Mouse (Mus musculus): ENCODE measurements at regions not wholly inside any gene's neighbourhood (a gene's known extent, or its start where the extent isn't known, plus 50 kb on each side); places are given as distances from the start of the nearest gene placed in this dataset.

GRCm38 (mm10) chr2:50568777-50569501 lies 272.3 kb upstream of the Mmadhc start:
- H3K9ac ChIP-seq (ENCODE audit: insufficient read depth, low read depth, low read length, poor library complexity, severe bottlenecking), result no peak overlapping the region
- no peak overlapping the region for H3K27ac ChIP-seq (ENCODE audit: insufficient read depth, low read depth, low read length, poor library complexity, severe bottlenecking)
- no peaks in the 10 kb centered on the region for H3K36me3 ChIP-seq (ENCODE audit: control insufficient read depth, insufficient read depth, low read length, poor library complexity, severe bottlenecking)
- no peak for DNase-seq (ENCODE audit: low read depth, low spot score)
- no peak overlapping the region for H3K4me3 ChIP-seq (ENCODE audit: insufficient read depth in 1 of 2, low read depth in 1 of 2, low read length in 2 of 2, poor library complexity in 1 of 2, severe bottlenecking in 1 of 2)
- no peak for TF ChIP-seq MAFK (IDR thresholded peaks at IDR 0.05; ENCODE audit: insufficient read depth, low read depth, low read length)
- TF ChIP-seq ZNF384 (IDR thresholded peaks at IDR 0.05; ENCODE audit: low read depth, low read length), result no peak
- no peak for TF ChIP-seq CHD2 (IDR thresholded peaks at IDR 0.05; ENCODE audit: low read depth, low read length)
- TF ChIP-seq ZC3H11A (IDR thresholded peaks at IDR 0.05; ENCODE audit: borderline replicate concordance, low read depth, low read length), result no peak
- no peak for TF ChIP-seq HCFC1 (IDR thresholded peaks at IDR 0.05; ENCODE audit: borderline replicate concordance, insufficient read depth, low read length)
- no peaks in the 10 kb centered on the region for H3K4me1 ChIP-seq (ENCODE audit: control insufficient read depth in 2 of 2, insufficient read depth in 2 of 2, low read length in 2 of 2, poor library complexity in 1 of 2)
- no peaks in the 10 kb centered on the region for H3K9me3 ChIP-seq (ENCODE audit: control insufficient read depth, insufficient read depth, low read depth, low read length)
- in situ Hi-C loops (cut with MboI; ENCODE audit: low sequenced_read_pairs in 2 of 2, unreplicated experiment in 2 of 2), result no loop called here

- Histone ChIP-seq H3K36me3 (ENCODE audit: control insufficient read depth, insufficient read depth, low read length, poor library complexity, severe bottlenecking) (no peaks in the 10 kb centered on the region), H3K9me3 (ENCODE audit: control insufficient read depth, insufficient read depth, low read depth, low read length) (no peaks in the 10 kb centered on the region), H3K27ac (ENCODE audit: insufficient read depth, low read depth, low read length, poor library complexity, severe bottlenecking) (no peak overlapping the region), H3K4me1 (ENCODE audit: control insufficient read depth in 2 of 2, insufficient read depth in 2 of 2, low read length in 2 of 2, poor library complexity in 1 of 2) (no peaks in the 10 kb centered on the region), H3K4me3 (ENCODE audit: insufficient read depth in 1 of 2, low read depth in 1 of 2, low read length in 2 of 2, poor library complexity in 1 of 2, severe bottlenecking in 1 of 2) (no peak overlapping the region), H3K9ac (ENCODE audit: insufficient read depth, low read depth, low read length, poor library complexity, severe bottlenecking) (no peak overlapping the region)
- no peak for DNase-seq (ENCODE audit: low read depth, low spot score)
- TF ChIP-seq ZC3H11A (IDR thresholded peaks at IDR 0.05; ENCODE audit: borderline replicate concordance, low read depth, low read length), result no peak
- in situ Hi-C loops (cut with MboI; ENCODE audit: low sequenced_read_pairs in 2 of 2, unreplicated experiment in 2 of 2), result no loop called here
Observed at GRCm38 (mm10) chr2:50567542-50567941, 270.9 kb upstream of the Mmadhc start.

- Histone ChIP-seq H3K36me3 (ENCODE audit: control insufficient read depth, insufficient read depth, low read length, poor library complexity, severe bottlenecking) (no peaks in the 10 kb centered on the region), H3K4me1 (ENCODE audit: control insufficient read depth in 2 of 2, insufficient read depth in 2 of 2, low read length in 2 of 2, poor library complexity in 1 of 2) (no peaks in the 10 kb centered on the region), H3K27ac (ENCODE audit: insufficient read depth, low read depth, low read length, poor library complexity, severe bottlenecking) (no peak overlapping the region), H3K9ac (ENCODE audit: insufficient read depth, low read depth, low read length, poor library complexity, severe bottlenecking) (no peak overlapping the region), H3K4me3 (ENCODE audit: insufficient read depth in 1 of 2, low read depth in 1 of 2, low read length in 2 of 2, poor library complexity in 1 of 2, severe bottlenecking in 1 of 2) (no peak overlapping the region), H3K9me3 (ENCODE audit: control insufficient read depth, insufficient read depth, low read depth, low read length) (no peaks in the 10 kb centered on the region)
- no peak for DNase-seq (ENCODE audit: low read depth, low spot score)
- in situ Hi-C loops (cut with MboI; ENCODE audit: low sequenced_read_pairs in 2 of 2, unreplicated experiment in 2 of 2), result no loop called here
- TF ChIP-seq ZC3H11A (IDR thresholded peaks at IDR 0.05; ENCODE audit: borderline replicate concordance, low read depth, low read length) (no peak), HCFC1 (IDR thresholded peaks at IDR 0.05; ENCODE audit: borderline replicate concordance, insufficient read depth, low read length) (no peak), MAFK (IDR thresholded peaks at IDR 0.05; ENCODE audit: insufficient read depth, low read depth, low read length) (no peak), CHD2 (IDR thresholded peaks at IDR 0.05; ENCODE audit: low read depth, low read length) (no peak), ZNF384 (IDR thresholded peaks at IDR 0.05; ENCODE audit: low read depth, low read length) (no peak)
Observed at GRCm38 (mm10) chr2:50554031-50554430, 257.4 kb upstream of the Mmadhc start.

GRCm38 (mm10) chr2:50552437-50552836 lies 255.8 kb upstream of the Mmadhc start:
- no peak overlapping the region for H3K9ac ChIP-seq (ENCODE audit: insufficient read depth, low read depth, low read length, poor library complexity, severe bottlenecking)
- no peak overlapping the region for H3K4me3 ChIP-seq (ENCODE audit: insufficient read depth in 1 of 2, low read depth in 1 of 2, low read length in 2 of 2, poor library complexity in 1 of 2, severe bottlenecking in 1 of 2)
- TF ChIP-seq CHD2 (IDR thresholded peaks at IDR 0.05; ENCODE audit: low read depth, low read length), result no peak
- H3K4me1 ChIP-seq (ENCODE audit: control insufficient read depth in 2 of 2, insufficient read depth in 2 of 2, low read length in 2 of 2, poor library complexity in 1 of 2), result no peaks in the 10 kb centered on the region
- DNase-seq (ENCODE audit: low read depth, low spot score), result no peak
- no peaks in the 10 kb centered on the region for H3K36me3 ChIP-seq (ENCODE audit: control insufficient read depth, insufficient read depth, low read length, poor library complexity, severe bottlenecking)
- in situ Hi-C loops (cut with MboI; ENCODE audit: low sequenced_read_pairs in 2 of 2, unreplicated experiment in 2 of 2), result no loop called here
- H3K27ac ChIP-seq (ENCODE audit: insufficient read depth, low read depth, low read length, poor library complexity, severe bottlenecking), result no peak overlapping the region
- no peaks in the 10 kb centered on the region for H3K9me3 ChIP-seq (ENCODE audit: control insufficient read depth, insufficient read depth, low read depth, low read length)

GRCm38 (mm10) chr2:50549871-50550270 lies 253.3 kb upstream of the Mmadhc start:
- TF ChIP-seq ZNF384 (IDR thresholded peaks at IDR 0.05; ENCODE audit: low read depth, low read length), result no peak
- TF ChIP-seq MAFK (IDR thresholded peaks at IDR 0.05; ENCODE audit: insufficient read depth, low read depth, low read length), result no peak
- TF ChIP-seq HCFC1 (IDR thresholded peaks at IDR 0.05; ENCODE audit: borderline replicate concordance, insufficient read depth, low read length), result no peak
- TF ChIP-seq CHD2 (IDR thresholded peaks at IDR 0.05; ENCODE audit: low read depth, low read length), result no peak
- TF ChIP-seq ZC3H11A (IDR thresholded peaks at IDR 0.05; ENCODE audit: borderline replicate concordance, low read depth, low read length), result no peak
- H3K9ac ChIP-seq (ENCODE audit: insufficient read depth, low read depth, low read length, poor library complexity, severe bottlenecking), result no peak overlapping the region
- H3K36me3 ChIP-seq (ENCODE audit: control insufficient read depth, insufficient read depth, low read length, poor library complexity, severe bottlenecking), result no peaks in the 10 kb centered on the region
- no peak overlapping the region for H3K4me3 ChIP-seq (ENCODE audit: insufficient read depth in 1 of 2, low read depth in 1 of 2, low read length in 2 of 2, poor library complexity in 1 of 2, severe bottlenecking in 1 of 2)
- no peaks in the 10 kb centered on the region for H3K4me1 ChIP-seq (ENCODE audit: control insufficient read depth in 2 of 2, insufficient read depth in 2 of 2, low read length in 2 of 2, poor library complexity in 1 of 2)
- in situ Hi-C loops (cut with MboI; ENCODE audit: low sequenced_read_pairs in 2 of 2, unreplicated experiment in 2 of 2), result no loop called here
- no peak overlapping the region for H3K27ac ChIP-seq (ENCODE audit: insufficient read depth, low read depth, low read length, poor library complexity, severe bottlenecking)
- DNase-seq (ENCODE audit: low read depth, low spot score), result no peak
- no peaks in the 10 kb centered on the region for H3K9me3 ChIP-seq (ENCODE audit: control insufficient read depth, insufficient read depth, low read depth, low read length)
